In the genomic region with DNA sequence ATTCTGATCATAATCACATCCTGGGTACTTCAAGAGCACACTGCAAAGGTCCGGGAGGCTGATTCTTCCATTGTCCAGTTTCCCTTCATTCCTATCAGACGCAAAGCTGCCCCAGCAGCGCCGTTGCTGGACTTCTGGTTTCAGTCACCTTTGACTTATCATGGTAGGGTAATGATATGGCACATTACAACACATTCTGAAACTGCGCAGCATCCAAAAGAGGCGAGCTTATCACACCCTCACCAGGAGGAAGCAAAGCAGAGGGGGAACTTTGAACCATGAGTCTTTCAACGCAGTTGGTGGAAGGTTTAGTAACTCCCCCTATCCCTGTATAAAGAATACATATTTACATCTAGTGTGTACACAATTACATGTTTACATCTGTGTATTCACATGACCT, we compare ENCODE assay signal across 18 mouse cellular contexts.
DNase-seq lines count a peak whose midpoint lies in the region; ATAC-seq lines count a peak whose summit lies in the region.
"Had no signal": no experiment of that assay in that cellular context is flagged by ENCODE, and none has a peak within 500 bp of the region (broad histone marks: within the 10 kb centered on the region; RNA-seq: fewer than 3 reads in every experiment).

No protein-coding gene starts in this region.

- peaks cover 7% of the 10 kb centered on the region; the same call in 1 of the 2 replicates for H3K9me3 ChIP-seq in heart, embryonic 12.5 days (replicated peaks)
- H3K9me3 ChIP-seq in heart, embryonic 10.5 days: no peaks in the 10 kb centered on the region
- no peaks in the 10 kb centered on the region for H3K9me3 ChIP-seq in liver, embryonic 13.5 days (replicated peaks)
- no peaks in the 10 kb centered on the region for H3K9me3 ChIP-seq in stomach, embryonic 15.5 days
- no peaks in the 10 kb centered on the region for H3K9me3 ChIP-seq in midbrain, embryonic 13.5 days
- H3K9me3 ChIP-seq: embryonic facial prominence, embryonic 10.5 days; hindbrain, embryonic 12.5 days; neural tube, embryonic 12.5 days had no signal

- no peak overlapping the region for H3K4me3 ChIP-seq in heart, embryonic 12.5 days
- no peak overlapping the region for H3K4me3 ChIP-seq in heart, embryonic 10.5 days
- no peak overlapping the region for H3K4me3 ChIP-seq in liver, embryonic 13.5 days (replicated peaks)
- no peak overlapping the region for H3K4me3 ChIP-seq in stomach, embryonic 15.5 days (replicated peaks)
- no peak overlapping the region for H3K4me3 ChIP-seq in midbrain, embryonic 13.5 days (replicated peaks)
- H3K4me3 ChIP-seq: embryonic facial prominence, embryonic 10.5 days; hindbrain, embryonic 12.5 days; neural tube, embryonic 12.5 days had no signal

- H3K27ac ChIP-seq in heart, embryonic 12.5 days (ENCODE audit: poor library complexity, severe bottlenecking): peak overlapping the region; percentile 51; the same call in 1 of the 2 replicates
- H3K27ac ChIP-seq in heart, embryonic 10.5 days: no peak overlapping the region
- H3K27ac ChIP-seq in liver, embryonic 13.5 days: peak overlapping the region; percentile 79
- no peak overlapping the region for H3K27ac ChIP-seq in stomach, embryonic 15.5 days
- H3K27ac ChIP-seq in midbrain, embryonic 13.5 days: no peak overlapping the region
- H3K27ac ChIP-seq: embryonic facial prominence, embryonic 10.5 days; hindbrain, embryonic 12.5 days; neural tube, embryonic 12.5 days had no signal

- DNase-seq in heart, embryonic 10.5 days (ENCODE audit: low spot score): no peak
- peak; percentile 3 for DNase-seq in liver, embryonic 13.5 days
- DNase-seq in right cerebral cortex, postnatal 25 days: no peak
- DNase-seq in frontal cortex, postnatal 14 days (ENCODE audit: low spot score in 2 of 2): no peak
- DNase-seq: cerebellum, postnatal 10 days; gastrocnemius, postnatal 36 days; kidney, adult 18-20 months; kidney, postnatal 36 days; lung, embryonic 14.5 days; thymus, postnatal 14 days had no signal

- H3K4me2 ChIP-seq in heart, embryonic 12.5 days: peak overlapping the region; percentile 36; the same call in 1 of the 2 replicates
- peak overlapping the region; percentile 27; the same call in 1 of the 2 replicates for H3K4me2 ChIP-seq in liver, embryonic 13.5 days
- no peak overlapping the region for H3K4me2 ChIP-seq in stomach, embryonic 15.5 days
- H3K4me2 ChIP-seq in midbrain, embryonic 13.5 days (replicated peaks): no peak overlapping the region
- H3K4me2 ChIP-seq: hindbrain, embryonic 12.5 days; lung, embryonic 14.5 days; neural tube, embryonic 12.5 days had no signal

- H3K9ac ChIP-seq in heart, embryonic 12.5 days: no peak overlapping the region
- H3K9ac ChIP-seq in liver, embryonic 13.5 days: no peak overlapping the region
- no peak overlapping the region for H3K9ac ChIP-seq in stomach, embryonic 15.5 days
- no peak overlapping the region for H3K9ac ChIP-seq in midbrain, embryonic 13.5 days (replicated peaks)
- H3K9ac ChIP-seq: hindbrain, embryonic 12.5 days; lung, embryonic 14.5 days; neural tube, embryonic 12.5 days had no signal

- peak; percentile 68 for ATAC-seq in heart, embryonic 12.5 days (ENCODE audit: insufficient number of reproducible peaks, low FRiP score)
- ATAC-seq in common myeloid progenitor, adult 5-6 weeks (replicated peaks; ENCODE audit: low read depth, poor library complexity, severe bottlenecking): 0 out of 2 replicates have a peak, but pooled peaks have one; percentile 29
- peak; percentile 77 for ATAC-seq in liver, embryonic 13.5 days (ENCODE audit: low read depth)
- peak; percentile 61 for ATAC-seq in stomach, embryonic 15.5 days (ENCODE audit: insufficient read depth, low FRiP score, low read depth)
- ATAC-seq in midbrain, embryonic 13.5 days: no peak
- ATAC-seq: Patski had no signal

- peaks cover 6% of the 10 kb centered on the region; the same call in 1 of the 2 replicates for H3K36me3 ChIP-seq in heart, embryonic 12.5 days
- H3K36me3 ChIP-seq in heart, embryonic 10.5 days: peaks cover 8% of the 10 kb centered on the region; the same call in 1 of the 2 replicates
- no peaks in the 10 kb centered on the region for H3K36me3 ChIP-seq in liver, embryonic 13.5 days
- H3K36me3 ChIP-seq in stomach, embryonic 15.5 days: no peaks in the 10 kb centered on the region
- no peaks in the 10 kb centered on the region for H3K36me3 ChIP-seq in midbrain, embryonic 13.5 days
- H3K36me3 ChIP-seq: embryonic facial prominence, embryonic 10.5 days; hindbrain, embryonic 12.5 days; neural tube, embryonic 12.5 days had no signal

- H3K27me3 ChIP-seq in heart, embryonic 12.5 days (replicated peaks): no peaks in the 10 kb centered on the region
- H3K27me3 ChIP-seq in heart, embryonic 10.5 days (ENCODE audit: insufficient read depth, poor library complexity, severe bottlenecking): no peaks in the 10 kb centered on the region
- H3K27me3 ChIP-seq in liver, embryonic 13.5 days: no peaks in the 10 kb centered on the region
- H3K27me3 ChIP-seq in stomach, embryonic 15.5 days (replicated peaks): no peaks in the 10 kb centered on the region
- H3K27me3 ChIP-seq in midbrain, embryonic 13.5 days: no peaks in the 10 kb centered on the region
- H3K27me3 ChIP-seq: hindbrain, embryonic 12.5 days; neural tube, embryonic 12.5 days; Patski had no signal

- WGBS in heart, embryonic 12.5 days: 8% methylated on average over 7 of the region's 7 CpGs
- WGBS in heart, embryonic 10.5 days: 6% methylated on average over 7 of the region's 7 CpGs
- WGBS in liver, embryonic 13.5 days (ENCODE audit: insufficient replicate concordance): 15% methylated on average over 7 of the region's 7 CpGs
- WGBS in stomach, embryonic 15.5 days: 74% methylated on average over 7 of the region's 7 CpGs
- 83% methylated on average over 7 of the region's 7 CpGs for WGBS in midbrain, embryonic 13.5 days

- H3K4me1 ChIP-seq in heart, embryonic 12.5 days (replicated peaks): peaks cover 52% of the 10 kb centered on the region
- peaks cover 45% of the 10 kb centered on the region for H3K4me1 ChIP-seq in heart, embryonic 10.5 days
- H3K4me1 ChIP-seq in liver, embryonic 13.5 days (replicated peaks): peaks cover 41% of the 10 kb centered on the region
- 0 out of 2 replicates have a peak, but pooled peaks cover 4% of the 10 kb centered on the region for H3K4me1 ChIP-seq in stomach, embryonic 15.5 days
- no peaks in the 10 kb centered on the region for H3K4me1 ChIP-seq in midbrain, embryonic 13.5 days (replicated peaks)
- H3K4me1 ChIP-seq: hindbrain, embryonic 12.5 days; neural tube, embryonic 12.5 days had no signal

Comparison
In these comparisons a context has a peak if more than half of its experiments do, and no peak if none do; other contexts are left out.
1. H3K27ac ChIP-seq: peak in heart, embryonic 12.5 days (single experiment) and liver, embryonic 13.5 days (single experiment); none in heart, embryonic 10.5 days (single experiment), stomach, embryonic 15.5 days (single experiment) and midbrain, embryonic 13.5 days (single experiment).
2. H3K4me2 ChIP-seq: peak in heart, embryonic 12.5 days (single experiment) and liver, embryonic 13.5 days (single experiment); none in stomach, embryonic 15.5 days (single experiment) and midbrain, embryonic 13.5 days (single experiment).